Mouse (Mus musculus) limb, embryonic 11.5 days (tissue): ENCODE data around the gene Gm4353. TPM values are rescaled to one million over a fixed set of nuclear protein-coding genes. Genes with fewer than 3 reads are reported as not detected.

Source experiments
- polyA plus RNA-seq: library from polyadenylated mRNA; unstranded; fragments of >200 nt; fragmentation: Nextera tagmentation; extraction: Ambion mirVana; gene quantifications from 2 replicates; pipeline ENCODE4 v1.2.1, GENCODE M21; 2014

The Gm4353 gene
- polyA plus RNA-seq, 1 experiment from 2014 or later: 1.1 TPM

Other genes with a start within 250 kb of the Gm4353 start
- gene Sox6, start 45.8 kb downstream of the Gm4353 start, polyA plus RNA-seq: 45.4 and 58.1 TPM in 2 replicates
- gene 1110004F10Rik, start 45.2 kb downstream of the Gm4353 start, polyA plus RNA-seq: 366 and 382 TPM in 2 replicates
- 3.7 and 4.0 TPM in 2 replicates for gene Plekha7, start 223.7 kb upstream of the Gm4353 start, polyA plus RNA-seq
- gene Rps13, start 249.6 kb upstream of the Gm4353 start, polyA plus RNA-seq: 957 and 981 TPM in 2 replicates